Mouse (Mus musculus): ENCODE measurements around the gene Vsig10.

DNA sequence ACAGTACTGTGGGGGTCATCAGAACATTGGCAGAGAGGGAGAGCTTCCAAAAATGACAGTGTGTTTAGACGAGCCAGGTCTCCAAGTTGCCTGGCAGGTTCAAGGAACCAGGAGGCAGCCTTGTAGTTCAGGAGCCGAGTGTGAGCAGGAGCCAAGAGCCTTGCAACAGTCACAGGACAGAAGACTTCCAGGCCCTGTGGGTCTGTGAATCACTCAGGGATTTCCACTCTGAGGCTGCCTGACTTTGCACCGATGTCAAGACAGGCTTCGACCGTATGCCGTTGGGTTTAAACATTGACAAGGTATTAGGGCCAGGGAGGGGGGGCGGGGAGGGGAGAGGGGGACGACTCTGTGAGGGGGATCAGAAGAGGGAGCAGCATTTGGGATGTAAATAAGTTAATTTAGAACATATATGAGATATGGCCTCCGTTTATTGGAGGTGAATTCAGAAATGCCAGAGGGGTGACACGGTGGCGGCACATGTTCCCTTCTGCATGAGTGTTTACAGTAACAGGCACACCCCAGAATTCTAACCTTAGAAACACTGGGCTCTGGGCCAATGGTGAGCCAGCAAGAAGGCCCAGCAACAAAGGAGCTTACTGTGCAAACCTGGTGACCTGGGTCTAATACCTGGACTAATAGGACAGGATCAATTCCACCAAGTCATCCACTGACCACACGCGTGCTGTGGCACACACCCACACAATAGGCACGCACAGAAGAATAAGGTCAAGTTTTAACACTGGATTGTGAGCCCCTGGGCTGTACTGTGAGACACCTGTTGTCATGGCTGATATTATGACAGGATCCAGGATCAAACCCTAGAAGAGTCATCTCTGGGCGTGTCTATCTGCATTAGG lies 39.8 kb upstream of the Vsig10 start:
- TF ChIP-seq POLR2A (IDR thresholded peaks at IDR 0.05; ENCODE audit: low read depth, low read length) (no peak), CTCF (IDR thresholded peaks at IDR 0.05; ENCODE audit: extremely low read depth, insufficient read length, insufficient replicate concordance, low read depth, low read length) (no peak)

Data from small intestine, adult 2 months (tissue).